Mouse (Mus musculus): ENCODE data around the gene Tshz2.
"Not testable (repeated sequence)": the region's sequence is repeated elsewhere in the genome, so short reads cannot be mapped to it uniquely, and the experiment has no call there.

DNA sequence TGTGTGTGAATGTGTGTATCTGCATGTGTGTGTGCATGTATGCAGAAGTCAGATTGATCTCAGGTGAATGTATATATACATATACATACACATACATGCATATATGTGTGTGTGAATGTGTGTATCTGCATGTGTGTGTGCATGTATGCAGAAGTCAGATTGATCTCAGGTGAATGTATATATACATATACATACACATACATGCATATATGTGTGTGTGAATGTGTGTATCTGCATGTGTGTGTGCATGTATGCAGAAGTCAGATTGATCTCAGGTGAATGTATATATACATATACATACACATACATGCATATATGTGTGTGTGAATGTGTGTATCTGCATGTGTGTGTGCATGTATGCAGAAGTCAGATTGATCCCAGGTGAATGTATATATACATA lies 45.2 kb upstream of the Tshz2 start, which contains the start of gene Gm11011:
- TF ChIP-seq EP300, CTCF (IDR thresholded peaks at IDR 0.05): not testable (repeated sequence)

Measured in lung, postnatal 0 days (tissue).